Mouse (Mus musculus): ENCODE measurements around the gene Usp43.

Usp43 gene

GRCm38 (mm10) chr11:67921827-67922754 is at the start of gene Usp43:
Gene Usp43, minus strand, starts transcription at chr11:67922153.
- peak; percentile 75 for DNase-seq (ENCODE audit: extremely low read depth, insufficient read length, low spot score)

- DNase-seq (ENCODE audit: extremely low read depth, insufficient read length, low spot score), result no peak
Observed at GRCm38 (mm10) chr11:67967831-67968230, 45.9 kb upstream of the Usp43 start.

GRCm38 (mm10) chr11:67965905-67966878 is 44.2 kb upstream of the Usp43 start, which contains the start of gene Stx8:
Gene Stx8, plus strand, starts transcription at chr11:67966193.
- peak; percentile 85 for DNase-seq (ENCODE audit: extremely low read depth, insufficient read length, low spot score)

- DNase-seq (ENCODE audit: extremely low read depth, insufficient read length, low spot score), result peak; percentile 22
Observed at GRCm38 (mm10) chr11:67965242-67965883, 43.4 kb upstream of the Usp43 start, which contains the start of gene Cfap52. Gene Cfap52, minus strand, starts transcription at chr11:67965651.

GRCm38 (mm10) chr11:67964110-67964509 is 42.2 kb upstream of the Usp43 start:
- no peak for DNase-seq (ENCODE audit: extremely low read depth, insufficient read length, low spot score)

- no peak for DNase-seq (ENCODE audit: extremely low read depth, insufficient read length, low spot score)
Observed at GRCm38 (mm10) chr11:67954413-67954812, 32.5 kb upstream of the Usp43 start.

GRCm38 (mm10) chr11:67953604-67954003 is 31.7 kb upstream of the Usp43 start:
- DNase-seq (ENCODE audit: extremely low read depth, insufficient read length, low spot score), result no peak

- no peak for DNase-seq (ENCODE audit: extremely low read depth, insufficient read length, low spot score)
Observed at GRCm38 (mm10) chr11:67949475-67949874, 27.5 kb upstream of the Usp43 start.

GRCm38 (mm10) chr11:67948229-67948628 is 26.3 kb upstream of the Usp43 start:
- no peak for DNase-seq (ENCODE audit: extremely low read depth, insufficient read length, low spot score)

GRCm38 (mm10) chr11:67932156-67932555 is 10.2 kb upstream of the Usp43 start:
- no peak for DNase-seq (ENCODE audit: extremely low read depth, insufficient read length, low spot score)

GRCm38 (mm10) chr11:67926348-67927055 is 4.5 kb upstream of the Usp43 start:
- no peak for DNase-seq (ENCODE audit: extremely low read depth, insufficient read length, low spot score)

- DNase-seq (ENCODE audit: extremely low read depth, insufficient read length, low spot score), result peak; percentile 35
Observed at GRCm38 (mm10) chr11:67925000-67925399, 3.0 kb upstream of the Usp43 start.

GRCm38 (mm10) chr11:67923720-67924119 is 1.8 kb upstream of the Usp43 start:
- no peak for DNase-seq (ENCODE audit: extremely low read depth, insufficient read length, low spot score)

- DNase-seq (ENCODE audit: extremely low read depth, insufficient read length, low spot score), result peak; percentile 39
Observed at GRCm38 (mm10) chr11:67922755-67923125, 787 bp upstream of the Usp43 start.

- peak; percentile 69 for DNase-seq (ENCODE audit: extremely low read depth, insufficient read length, low spot score)
Observed at GRCm38 (mm10) chr11:67921091-67921826, 694 bp downstream of the Usp43 start.

- no peak for DNase-seq (ENCODE audit: extremely low read depth, insufficient read length, low spot score)
Observed at GRCm38 (mm10) chr11:67920226-67920960, 1.6 kb downstream of the Usp43 start.

- peak; percentile 44 for DNase-seq (ENCODE audit: extremely low read depth, insufficient read length, low spot score)
Observed at GRCm38 (mm10) chr11:67919593-67919992, 2.4 kb downstream of the Usp43 start.

- no peak for DNase-seq (ENCODE audit: extremely low read depth, insufficient read length, low spot score)
Observed at GRCm38 (mm10) chr11:67917126-67917525, 4.8 kb downstream of the Usp43 start.

- peak; percentile 66 for DNase-seq (ENCODE audit: extremely low read depth, insufficient read length, low spot score)
Observed at GRCm38 (mm10) chr11:67911074-67911473, 10.9 kb downstream of the Usp43 start.

Measured in 3134 (cell line).